Mouse (Mus musculus) ZHBTc4 (cell line): ENCODE results near the gene Brpf3.
"Not testable (repeated sequence)": the region's sequence is repeated elsewhere in the genome, so short reads cannot be mapped to it uniquely, and the experiment has no call there.

ENCODE experiments used
- DNase-seq: peaks from one replicate; pipeline ENCODE4 v3.0.0-alpha.2; 2011; ENCODE audit warnings: low read depth, low spot score

Gene Brpf3

GRCm38 (mm10) chr17:28827665-28828231 is 26.9 kb downstream of the Brpf3 start:
- no peak for DNase-seq

- DNase-seq, result no peak
Measured at GRCm38 (mm10) chr17:28829120-28829519, 28.2 kb downstream of the Brpf3 start.

- no peak for DNase-seq
Measured at GRCm38 (mm10) chr17:28831065-28831464, 30.2 kb downstream of the Brpf3 start.

- DNase-seq, result no peak
Measured at GRCm38 (mm10) chr17:28832040-28832439, 31.1 kb downstream of the Brpf3 start.

- DNase-seq, result no peak
Measured at GRCm38 (mm10) chr17:28832875-28833274, 32.0 kb downstream of the Brpf3 start.

GRCm38 (mm10) chr17:28834676-28835075 is 33.8 kb downstream of the Brpf3 start:
- DNase-seq, result no peak

- DNase-seq, result no peak
Measured at GRCm38 (mm10) chr17:28837840-28838239, 37.0 kb downstream of the Brpf3 start.

GRCm38 (mm10) chr17:28841947-28842346 is 41.1 kb downstream of the Brpf3 start:
- not testable (repeated sequence) for DNase-seq

- no peak for DNase-seq
Measured at GRCm38 (mm10) chr17:28843665-28844064, 42.8 kb downstream of the Brpf3 start.

GRCm38 (mm10) chr17:28846974-28847617 is 46.2 kb downstream of the Brpf3 start:
- DNase-seq, result no peak

GRCm38 (mm10) chr17:28850511-28850910 is 49.6 kb downstream of the Brpf3 start:
- DNase-seq, result no peak

- no peak for DNase-seq
Measured at GRCm38 (mm10) chr17:28854377-28854776, 53.5 kb downstream of the Brpf3 start.

GRCm38 (mm10) chr17:28855166-28855885 is 54.4 kb downstream of the Brpf3 start:
- peak; percentile 81 for DNase-seq

- DNase-seq, result no peak
Measured at GRCm38 (mm10) chr17:28856030-28856429, 55.1 kb downstream of the Brpf3 start.

- peak; percentile 74 for DNase-seq
Measured at GRCm38 (mm10) chr17:28858205-28858604, 57.3 kb downstream of the Brpf3 start, which contains the start of gene Pnpla1. TSS of gene Pnpla1 (plus strand) at chr17:28858411.

- DNase-seq, result no peak
Measured at GRCm38 (mm10) chr17:28863926-28864325, 63.0 kb downstream of the Brpf3 start.

GRCm38 (mm10) chr17:28864464-28864863 is 63.6 kb downstream of the Brpf3 start:
- no peak for DNase-seq

GRCm38 (mm10) chr17:28866921-28867320 is 66.0 kb downstream of the Brpf3 start:
- DNase-seq, result no peak

GRCm38 (mm10) chr17:28867381-28867780 is 66.5 kb downstream of the Brpf3 start:
- DNase-seq, result no peak

- no peak for DNase-seq
Measured at GRCm38 (mm10) chr17:28869412-28870110, 68.7 kb downstream of the Brpf3 start.

GRCm38 (mm10) chr17:28870435-28870834 is 69.5 kb downstream of the Brpf3 start:
- DNase-seq, result peak; percentile 58

- DNase-seq, result no peak
Measured at GRCm38 (mm10) chr17:28871831-28872230, 70.9 kb downstream of the Brpf3 start.
